Mouse (Mus musculus) lung, embryonic 15.5 days (tissue): Measurements from ENCODE around the gene 4930432M17Rik. TPM values are rescaled to one million over a fixed set of nuclear protein-coding genes. Genes with fewer than 3 reads are reported as not detected.
A peak's percentile ranks its signal among the peaks of the same experiment; 100 is the strongest.

Experiments
- ATAC-seq: fragments of 200-750 bp; cut with Nextera tagmentation; 2 replicates; pipeline ENCODE4 v1.8.0; 2017; ENCODE audit warnings: moderate number of reproducible peaks, borderline replicate concordance; ENCODE audit not compliant: low FRiP score, low TSS enrichment; ENCODE audit errors: extremely low read depth
- H3K27ac ChIP-seq: fragments of 300-500 bp; sonication (generic); 2 replicates; pipeline ENCODE4 v1.5.1; 2015; ENCODE audit warnings: moderate library complexity, mild to moderate bottlenecking, inconsistent platforms
- H3K27me3 ChIP-seq: fragments of 300-500 bp; sonication (generic); 2 replicates; pipeline ENCODE4 v1.6.1; 2015; ENCODE audit warnings: inconsistent platforms
- H3K36me3 ChIP-seq: fragments of 300-500 bp; sonication (generic); 2 replicates; pipeline ENCODE4 v1.6.1; 2015; ENCODE audit warnings: inconsistent platforms
- H3K4me1 ChIP-seq: fragments of 300-500 bp; sonication (generic); 2 replicates; pipeline ENCODE4 v1.6.1; 2015; ENCODE audit warnings: inconsistent platforms
- H3K4me2 ChIP-seq: fragments of 300-500 bp; sonication (generic); 2 replicates; pipeline ENCODE4 v1.6.1; 2015; ENCODE audit warnings: inconsistent platforms, mild to moderate bottlenecking, moderate library complexity
- H3K4me3 ChIP-seq: fragments of 300-500 bp; sonication (generic); 2 replicates; pipeline ENCODE4 v1.5.1; 2015; ENCODE audit warnings: mild to moderate bottlenecking, inconsistent platforms
- H3K9ac ChIP-seq: fragments of 300-500 bp; sonication (generic); 2 replicates; pipeline ENCODE4 v1.6.1; 2015; ENCODE audit warnings: inconsistent platforms
- H3K9me3 ChIP-seq: fragments of 300-500 bp; sonication (generic); 2 replicates; pipeline ENCODE4 v1.6.1; 2016; ENCODE audit warnings: inconsistent platforms
- WGBS: fragments of 180-500 bp; shearing (Covaris S2); methylation state at CpG from one replicate; pipeline ENCODE4 v1.1.7; 2015; 5-methylcytosine and 5-hydroxymethylcytosine counted together
- polyA plus RNA-seq: library from polyadenylated mRNA; unstranded; fragments of >200 nt; fragmentation: Nextera tagmentation; extraction: Ambion mirVana; gene quantifications from 2 replicates; pipeline ENCODE4 v1.2.1, GENCODE M21; 2015

Gene 4930432M17Rik
- polyA plus RNA-seq, 1 experiment from 2014 or later, result not detected

DNA sequence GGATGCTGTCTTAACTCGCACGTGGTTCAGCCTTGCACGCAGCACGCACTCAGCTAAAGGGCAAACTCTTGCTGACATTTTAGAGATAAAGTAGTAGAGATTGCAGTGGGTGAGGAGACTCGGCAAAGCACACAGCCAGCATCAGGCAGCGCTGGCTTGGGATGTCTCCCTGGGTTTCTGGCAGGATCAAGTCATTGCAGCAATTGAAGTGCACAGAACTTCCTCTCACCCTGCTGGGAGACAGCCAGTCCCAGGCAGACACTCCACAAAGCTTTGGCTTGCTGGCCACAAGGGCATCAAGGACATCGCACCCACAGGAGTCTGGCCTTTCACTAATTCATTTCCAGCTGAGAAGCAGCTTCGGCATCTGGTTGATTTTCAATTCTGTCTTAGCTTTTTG is 27.3 kb upstream of the 4930432M17Rik start:
- Histone ChIP-seq H3K27ac (no peak overlapping the region), H3K4me2 (no peak overlapping the region), H3K9me3 (no peaks in the 10 kb centered on the region), H3K4me3 (no peak overlapping the region), H3K27me3 (no peaks in the 10 kb centered on the region), H3K36me3 (no peaks in the 10 kb centered on the region), H3K9ac (no peak overlapping the region), H3K4me1 (peaks cover 28% of the 10 kb centered on the region)
- WGBS, result 47% methylated on average over 8 of the region's 8 CpGs
- no peak for ATAC-seq

- 58% methylated on average over 7 of the region's 7 CpGs for WGBS
- Histone ChIP-seq H3K4me3 (no peak overlapping the region), H3K27me3 (no peaks in the 10 kb centered on the region), H3K4me1 (peaks cover 33% of the 10 kb centered on the region), H3K9me3 (no peaks in the 10 kb centered on the region), H3K4me2 (no peak overlapping the region), H3K36me3 (no peaks in the 10 kb centered on the region), H3K27ac (peak overlapping the region; percentile 42), H3K9ac (no peak overlapping the region)
- 0 out of 2 replicates have a peak, but pooled peaks have one; percentile 20 for ATAC-seq
These were observed 25.1 kb upstream of the 4930432M17Rik start for GRCm38 (mm10) chr3:121645447-121645846.

- H3K9ac ChIP-seq, result no peak overlapping the region
- no peaks in the 10 kb centered on the region for H3K9me3 ChIP-seq
- peak overlapping the region; percentile 42 for H3K27ac ChIP-seq
- WGBS, result 34% methylated on average over 9 of the region's 9 CpGs
- peak; percentile 29; the same call in 1 of the 2 replicates for ATAC-seq
- H3K36me3 ChIP-seq, result no peaks in the 10 kb centered on the region
- no peaks in the 10 kb centered on the region for H3K27me3 ChIP-seq
- H3K4me1 ChIP-seq, result peaks cover 36% of the 10 kb centered on the region
- H3K4me3 ChIP-seq, result no peak overlapping the region
- H3K4me2 ChIP-seq, result no peak overlapping the region
These were observed 24.1 kb upstream of the 4930432M17Rik start for GRCm38 (mm10) chr3:121646364-121647048.

DNA sequence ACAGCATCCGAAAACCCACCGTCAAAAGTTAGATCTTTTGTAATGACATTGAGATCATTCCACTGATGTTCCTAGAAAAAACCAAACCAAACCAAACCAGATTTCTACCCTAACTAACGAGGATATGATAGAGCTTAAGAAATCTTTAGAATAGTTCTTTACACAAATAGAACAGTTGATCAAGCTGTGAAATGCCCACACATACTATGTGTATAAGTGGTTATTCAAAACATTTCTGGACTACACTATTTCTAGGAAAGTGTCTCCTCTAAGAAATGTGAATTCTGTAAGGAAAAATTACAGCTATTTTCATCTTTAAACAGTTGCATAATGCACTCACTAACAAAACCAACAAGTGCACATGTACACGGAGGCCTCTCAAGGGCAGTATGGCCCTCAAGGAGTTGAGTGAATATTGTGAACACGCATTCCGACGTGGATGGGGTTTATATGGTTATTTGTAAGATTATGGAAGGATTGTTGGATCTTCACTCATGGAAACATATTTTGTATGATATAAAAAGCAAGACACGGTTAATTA is 22.3 kb upstream of the 4930432M17Rik start:
- 81% methylated on average over 8 of the region's 8 CpGs for WGBS

DNA sequence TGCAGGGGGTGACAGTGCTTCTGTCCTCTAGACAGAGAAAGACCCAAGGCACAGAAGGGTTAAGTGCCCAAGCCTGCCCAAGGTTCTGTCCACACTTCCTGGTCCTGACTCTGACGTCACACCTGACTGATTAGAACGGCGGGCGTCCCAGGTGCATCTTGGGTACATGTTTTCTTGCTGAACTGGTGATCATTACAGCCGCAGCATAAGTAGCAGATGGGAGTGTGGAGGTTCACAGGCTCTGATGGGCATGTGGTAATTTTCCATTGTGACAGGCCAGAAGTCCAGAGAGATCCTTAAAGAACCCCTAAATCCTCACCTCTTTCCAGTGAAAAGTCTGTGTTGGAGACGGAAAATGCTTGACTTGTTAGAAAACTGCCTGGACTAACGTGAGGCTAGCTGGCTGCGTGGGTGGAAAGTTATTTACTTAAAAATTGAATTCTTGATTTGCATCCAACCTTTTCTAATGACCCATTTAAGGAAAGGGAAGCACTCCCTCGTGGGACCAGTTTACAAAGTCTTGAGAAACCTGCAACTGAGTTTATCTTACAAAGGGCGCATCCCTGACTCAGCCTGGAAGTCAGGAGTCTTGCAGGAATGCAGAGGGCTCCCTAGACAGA is 20.4 kb upstream of the 4930432M17Rik start:
- WGBS, result 26% methylated on average over 10 of the region's 10 CpGs
- Histone ChIP-seq H3K9ac (no peak overlapping the region), H3K36me3 (no peaks in the 10 kb centered on the region), H3K27me3 (no peaks in the 10 kb centered on the region), H3K4me2 (no peak overlapping the region), H3K4me3 (no peak overlapping the region), H3K9me3 (no peaks in the 10 kb centered on the region), H3K4me1 (peaks cover 36% of the 10 kb centered on the region), H3K27ac (peak overlapping the region; percentile 66)
- ATAC-seq, result no peak

More for the DNA sequence above, 22.3 kb upstream of the 4930432M17Rik start:
- no peak for ATAC-seq
- Histone ChIP-seq H3K9ac (no peak overlapping the region), H3K27ac (no peak overlapping the region), H3K4me2 (no peak overlapping the region), H3K27me3 (no peaks in the 10 kb centered on the region), H3K4me3 (no peak overlapping the region), H3K9me3 (no peaks in the 10 kb centered on the region), H3K4me1 (peaks cover 36% of the 10 kb centered on the region), H3K36me3 (no peaks in the 10 kb centered on the region)

DNA sequence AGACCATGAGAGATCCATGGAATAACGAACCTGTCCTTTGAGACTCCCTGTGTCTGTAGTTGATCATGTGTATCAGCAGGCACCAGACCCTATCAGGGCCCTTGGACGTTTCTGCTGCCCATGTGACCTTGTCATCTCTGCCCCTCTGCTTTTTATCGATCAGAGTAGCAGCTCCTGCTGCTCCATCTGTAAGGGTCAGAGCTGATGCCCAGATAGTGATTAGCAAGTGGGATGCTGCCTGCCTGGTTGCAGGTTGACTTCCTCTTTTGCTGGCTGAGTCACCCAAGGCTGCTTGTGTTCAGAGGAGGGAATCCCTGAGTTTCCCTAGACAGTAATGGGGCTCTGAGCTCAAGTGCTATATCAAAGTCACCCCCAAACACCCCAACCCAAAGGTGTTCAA is 18.9 kb upstream of the 4930432M17Rik start:
- no peak for ATAC-seq

DNA sequence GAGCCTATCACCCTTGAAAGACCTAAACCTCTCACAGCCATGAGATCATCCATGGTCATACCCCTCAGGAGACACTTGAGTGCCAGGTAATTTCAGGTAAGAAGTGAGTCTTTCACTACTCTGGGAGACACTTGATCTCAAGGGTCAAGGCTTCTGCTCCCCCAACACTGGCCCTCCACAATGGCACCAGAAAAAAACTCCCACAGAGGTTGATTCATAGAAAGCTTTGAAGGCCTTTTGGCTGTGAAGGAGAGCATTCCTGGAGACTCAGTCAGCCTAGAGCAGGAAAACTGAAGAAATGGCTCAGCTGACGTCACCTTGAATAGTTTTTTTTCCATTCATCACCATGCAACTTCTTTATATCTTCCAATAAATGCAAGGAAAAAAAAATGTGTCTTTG is 18.4 kb upstream of the 4930432M17Rik start:
- WGBS, result 58% methylated on average over 1 of the region's 1 CpGs
- Histone ChIP-seq H3K27ac (no peak overlapping the region), H3K4me1 (peaks cover 19% of the 10 kb centered on the region), H3K9me3 (no peaks in the 10 kb centered on the region), H3K4me3 (no peak overlapping the region), H3K27me3 (no peaks in the 10 kb centered on the region), H3K9ac (no peak overlapping the region), H3K36me3 (no peaks in the 10 kb centered on the region), H3K4me2 (no peak overlapping the region)
- ATAC-seq, result no peak

More for the DNA sequence above, 18.9 kb upstream of the 4930432M17Rik start:
- H3K27ac ChIP-seq, result no peak overlapping the region
- peaks cover 23% of the 10 kb centered on the region for H3K4me1 ChIP-seq
- H3K4me3 ChIP-seq, result no peak overlapping the region
- no peaks in the 10 kb centered on the region for H3K36me3 ChIP-seq
- H3K9me3 ChIP-seq, result no peaks in the 10 kb centered on the region
- H3K27me3 ChIP-seq, result no peaks in the 10 kb centered on the region
- no peak overlapping the region for H3K4me2 ChIP-seq
- 62% methylated on average over 3 of the region's 3 CpGs for WGBS
- H3K9ac ChIP-seq, result no peak overlapping the region

DNA sequence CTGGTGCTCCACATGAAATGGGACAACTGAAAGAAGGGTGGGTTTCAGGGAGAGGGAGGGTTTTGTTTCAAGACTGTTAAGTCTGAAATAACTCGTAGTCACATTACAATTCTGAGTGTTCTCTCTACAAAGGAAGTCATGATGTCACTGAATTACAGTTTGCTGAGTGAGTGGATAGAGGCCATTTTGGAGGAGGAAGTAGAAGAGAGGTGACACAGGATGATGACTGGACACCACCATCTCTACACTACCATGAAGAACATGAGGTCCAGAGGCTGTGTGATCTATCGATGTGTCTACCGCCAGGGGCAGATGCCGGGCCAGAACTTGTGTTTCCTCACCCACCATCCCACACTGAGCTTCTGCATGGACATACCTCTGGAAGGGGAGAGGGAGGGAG is 13.6 kb upstream of the 4930432M17Rik start:
- H3K4me2 ChIP-seq, result no peak overlapping the region
- 95% methylated on average over 4 of the region's 4 CpGs for WGBS

GRCm38 (mm10) chr3:121662705-121663469 is 7.7 kb upstream of the 4930432M17Rik start:
- no peak overlapping the region for H3K27ac ChIP-seq
- no peaks in the 10 kb centered on the region for H3K36me3 ChIP-seq
- no peak overlapping the region for H3K9ac ChIP-seq
- no peak overlapping the region for H3K4me2 ChIP-seq
- peaks cover 22% of the 10 kb centered on the region for H3K4me1 ChIP-seq
- peak; percentile 69 for ATAC-seq
- 28% methylated on average over 4 of the region's 4 CpGs for WGBS
- H3K9me3 ChIP-seq, result no peaks in the 10 kb centered on the region
- H3K4me3 ChIP-seq, result no peak overlapping the region
- no peaks in the 10 kb centered on the region for H3K27me3 ChIP-seq

More for the DNA sequence above, 13.6 kb upstream of the 4930432M17Rik start:
- H3K4me3 ChIP-seq, result no peak overlapping the region
- no peak for ATAC-seq
- H3K27me3 ChIP-seq, result no peaks in the 10 kb centered on the region
- H3K27ac ChIP-seq, result no peak overlapping the region
- no peak overlapping the region for H3K9ac ChIP-seq
- peaks cover 3% of the 10 kb centered on the region; the same call in 1 of the 2 replicates for H3K4me1 ChIP-seq
- no peaks in the 10 kb centered on the region for H3K9me3 ChIP-seq
- H3K36me3 ChIP-seq, result no peaks in the 10 kb centered on the region

DNA sequence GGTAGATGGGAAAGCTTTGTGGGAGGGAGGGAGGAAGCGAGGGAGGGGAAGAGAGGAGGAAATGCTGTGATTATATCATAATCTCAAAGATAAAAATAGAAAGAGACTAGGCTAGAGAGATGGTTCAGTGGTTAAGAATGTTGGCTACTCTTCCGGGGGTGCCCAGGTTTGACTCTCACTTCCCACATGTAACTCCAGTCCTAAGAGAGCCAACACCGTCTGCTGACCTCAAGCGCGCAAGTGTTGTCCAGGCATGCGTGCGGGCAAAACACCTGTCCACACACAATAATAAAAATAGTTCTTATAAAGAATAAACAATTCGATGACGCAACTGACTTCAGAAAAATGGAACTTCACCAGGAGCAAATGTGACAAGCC is 7.1 kb upstream of the 4930432M17Rik start:
- no peak overlapping the region for H3K9ac ChIP-seq
- H3K4me2 ChIP-seq, result no peak overlapping the region
- no peaks in the 10 kb centered on the region for H3K9me3 ChIP-seq
- no peaks in the 10 kb centered on the region for H3K36me3 ChIP-seq
- H3K4me3 ChIP-seq, result no peak overlapping the region
- ATAC-seq, result no peak
- no peak overlapping the region for H3K27ac ChIP-seq
- H3K27me3 ChIP-seq, result no peaks in the 10 kb centered on the region
- H3K4me1 ChIP-seq, result peaks cover 22% of the 10 kb centered on the region
- WGBS, result 76% methylated on average over 9 of the region's 9 CpGs

- Histone ChIP-seq H3K27me3 (no peaks in the 10 kb centered on the region), H3K4me2 (no peak overlapping the region), H3K4me1 (no peaks in the 10 kb centered on the region), H3K9ac (no peak overlapping the region), H3K27ac (no peak overlapping the region), H3K36me3 (no peaks in the 10 kb centered on the region), H3K9me3 (no peaks in the 10 kb centered on the region), H3K4me3 (no peak overlapping the region)
- ATAC-seq, result no peak
- WGBS, result 66% methylated on average over 5 of the region's 5 CpGs
These were observed 1.7 kb downstream of the 4930432M17Rik start for GRCm38 (mm10) chr3:121672135-121672790.
